Mouse (Mus musculus) forebrain, embryonic 10.5 days (tissue): ENCODE measurements around the gene Eefsec. TPM values are rescaled to one million over a fixed set of nuclear protein-coding genes. Genes with fewer than 3 reads are reported as not detected.

Source experiments
- DNase-seq: peaks from one replicate; pipeline ENCODE4 v3.0.0-alpha.2; 2017; ENCODE audit warnings: low spot score; ENCODE audit errors: extremely low spot score
- H3K27ac ChIP-seq: fragments of 300-500 bp; sonication (generic); 2 replicates; pipeline ENCODE4 v1.5.1; 2016; ENCODE audit warnings: mild to moderate bottlenecking
- H3K27me3 ChIP-seq: fragments of 300-500 bp; sonication (generic); 2 replicates; pipeline ENCODE4 v1.6.1; 2016; ENCODE audit warnings: mild to moderate bottlenecking; ENCODE audit not compliant: poor library complexity, severe bottlenecking
- H3K36me3 ChIP-seq: fragments of 300-500 bp; sonication (generic); replicated peaks from 2 replicates; pipeline ENCODE4 v1.6.1; 2016; ENCODE audit warnings: mild to moderate bottlenecking, moderate library complexity
- H3K4me1 ChIP-seq: fragments of 300-500 bp; sonication (generic); 2 replicates; pipeline ENCODE4 v1.6.1; 2016
- H3K4me3 ChIP-seq: fragments of 300-500 bp; sonication (generic); 2 replicates; pipeline ENCODE4 v1.5.1; 2016; ENCODE audit warnings: mild to moderate bottlenecking, moderate library complexity
- H3K9me3 ChIP-seq: fragments of 300-500 bp; sonication (generic); 2 replicates; pipeline ENCODE4 v1.6.1; 2016; ENCODE audit warnings: mild to moderate bottlenecking, moderate library complexity
- WGBS: fragments of 180-500 bp; shearing (Covaris S2); methylation state at CpG from one replicate; pipeline ENCODE4 v1.1.7; 2016; 5-methylcytosine and 5-hydroxymethylcytosine counted together
- polyA plus RNA-seq: library from polyadenylated mRNA; unstranded; fragments of >200 nt; fragmentation: Nextera tagmentation; extraction: Ambion mirVana; gene quantifications from 2 replicates; pipeline ENCODE4 v1.2.1, GENCODE M21; 2016

Gene Eefsec
- polyA plus RNA-seq, 1 experiment from 2014 or later, result 38.6 TPM

DNA sequence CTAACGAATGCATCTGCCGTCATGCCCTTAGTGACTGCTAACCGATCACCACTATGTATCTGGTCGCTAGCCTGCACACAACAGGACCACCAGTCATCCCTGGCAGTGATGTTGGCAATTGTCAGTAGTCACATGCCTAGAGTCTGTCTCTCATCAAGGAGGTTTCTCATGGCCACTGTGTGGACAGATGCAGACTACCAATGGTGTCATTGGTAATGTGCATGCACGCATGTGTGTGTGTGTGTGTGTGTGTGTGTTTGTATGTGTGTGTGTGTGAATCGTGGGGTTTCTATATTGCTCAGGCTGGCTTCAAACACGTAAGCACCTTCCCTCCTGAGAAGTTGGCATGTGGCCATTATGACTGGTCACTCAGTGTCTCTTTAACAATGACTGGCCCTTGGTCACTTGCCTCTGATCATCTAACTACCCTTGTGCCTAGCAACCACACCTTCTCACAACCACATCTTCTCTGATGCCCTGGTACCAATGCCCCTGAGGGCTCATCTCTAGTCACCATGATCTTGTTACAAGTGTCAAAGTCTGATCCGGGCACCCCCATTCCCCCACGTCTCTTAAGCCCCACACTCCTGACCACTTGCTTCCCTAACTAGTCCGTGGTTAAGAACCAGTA lies 238.8 kb downstream of the Eefsec start:
- Histone ChIP-seq H3K36me3 (no peaks in the 10 kb centered on the region), H3K4me1 (peaks cover 35% of the 10 kb centered on the region), H3K4me3 (no peak overlapping the region), H3K27ac (no peak overlapping the region), H3K9me3 (no peaks in the 10 kb centered on the region), H3K27me3 (peaks cover 76% of the 10 kb centered on the region)
- DNase-seq, result no peak
- WGBS, result 85% methylated on average over 10 of the region's 10 CpGs

Other genes starting within 250 kb of the Eefsec start
- not detected in 2 replicates for gene Dnajb8, start 224.3 kb downstream of the Eefsec start, polyA plus RNA-seq
- 221 TPM in 2 replicates for gene Ruvbl1, start 18.9 kb upstream of the Eefsec start, polyA plus RNA-seq
- 211 and 220 TPM in 2 replicates for gene Sec61a1, start 72.4 kb upstream of the Eefsec start, polyA plus RNA-seq
- gene Kbtbd12, start 191.4 kb upstream of the Eefsec start, polyA plus RNA-seq, result 0.22 and 0.25 TPM in 2 replicates